Mouse (Mus musculus) kidney, postnatal 0 days (tissue): ENCODE results near the gene Olfr463. TPM values are rescaled to one million over a fixed set of nuclear protein-coding genes. Genes with fewer than 3 reads are reported as not detected.

Experiments used
- ATAC-seq: fragments of 200-750 bp; cut with Nextera tagmentation; replicated peaks from 2 replicates; pipeline ENCODE4 v1.8.0; 2017; ENCODE audit warnings: low read depth, moderate number of reproducible peaks, moderate TSS enrichment, moderate library complexity; ENCODE audit not compliant: low FRiP score
- DNase-seq: peaks from one replicate; pipeline ENCODE4 v3.0.0-alpha.2; 2016; ENCODE audit warnings: low spot score
- H3K27ac ChIP-seq: fragments of 300-500 bp; sonication (generic); 2 replicates; pipeline ENCODE4 v1.5.1; 2014; ENCODE audit warnings: mild to moderate bottlenecking
- H3K27me3 ChIP-seq: fragments of 300-500 bp; sonication (generic); 2 replicates; pipeline ENCODE4 v1.6.1; 2014; ENCODE audit warnings: low read length, mixed read lengths; ENCODE audit not compliant: insufficient read depth
- H3K36me3 ChIP-seq: fragments of 300-500 bp; sonication (generic); 2 replicates; pipeline ENCODE4 v1.6.1; 2014; ENCODE audit warnings: low read length, mixed read lengths; ENCODE audit not compliant: insufficient read depth
- H3K4me1 ChIP-seq: fragments of 300-500 bp; sonication (generic); replicated peaks from 2 replicates; pipeline ENCODE4 v1.6.1; 2014; ENCODE audit warnings: antibody characterized with exemption, low read length, mixed read lengths; ENCODE audit not compliant: insufficient read depth
- H3K4me2 ChIP-seq: fragments of 300-500 bp; sonication (generic); 2 replicates; pipeline ENCODE4 v1.6.1; 2014; ENCODE audit warnings: mild to moderate bottlenecking, low read length, moderate library complexity, mixed read lengths
- H3K4me3 ChIP-seq: fragments of 300-500 bp; sonication (generic); replicated peaks from 2 replicates; pipeline ENCODE4 v1.5.1; 2014; ENCODE audit warnings: low read depth, low read length
- H3K9ac ChIP-seq: fragments of 300-500 bp; sonication (generic); 2 replicates; pipeline ENCODE4 v1.6.1; 2014; ENCODE audit warnings: low read depth, low read length
- H3K9me3 ChIP-seq: fragments of 300-500 bp; sonication (generic); replicated peaks from 2 replicates; pipeline ENCODE4 v1.6.1; 2016; ENCODE audit warnings: low read length, inconsistent platforms, mixed read lengths
- CTCF ChIP-seq: IDR thresholded peaks from 2 replicates; pipeline ENCODE4 v1.5.1; 2016; ENCODE audit warnings: antibody characterized with exemption, low read depth, mild to moderate bottlenecking, moderate library complexity
- WGBS: fragments of 180-500 bp; shearing (Covaris S2); extraction: QIAGEN DNeasy Blood & Tissue Kit; methylation state at CpG from one replicate; pipeline ENCODE4 v1.1.7; 2014; 5-methylcytosine and 5-hydroxymethylcytosine counted together
- polyA plus RNA-seq: library from polyadenylated mRNA; unstranded; fragments of >200 nt; fragmentation: Nextera tagmentation; extraction: Ambion mirVana; gene quantifications from 2 replicates; pipeline ENCODE4 v1.2.1, GENCODE M21; 2015

The Olfr463 gene
- polyA plus RNA-seq, 1 experiment from 2014 or later = not detected

- no peak overlapping the region for H3K27ac ChIP-seq
- H3K9me3 ChIP-seq = no peaks in the 10 kb centered on the region
- DNase-seq (no peak), ATAC-seq (no peak)
- no peak overlapping the region for H3K4me2 ChIP-seq
- H3K4me1 ChIP-seq = no peaks in the 10 kb centered on the region
- 72% methylated on average over 3 of the region's 3 CpGs for WGBS
- H3K27me3 ChIP-seq = no peaks in the 10 kb centered on the region
- no peak for TF ChIP-seq CTCF
- H3K9ac ChIP-seq = no peak overlapping the region
- H3K36me3 ChIP-seq = no peaks in the 10 kb centered on the region
- no peak overlapping the region for H3K4me3 ChIP-seq
Observed at GRCm38 (mm10) chr11:87904331-87904730, 7.1 kb upstream of the Olfr463 start.

GRCm38 (mm10) chr11:87892168-87892567, 5.0 kb downstream of the Olfr463 start, which contains the start of gene Olfr462:
Gene Olfr462, minus strand, starts transcription at chr11:87892268.
- Histone ChIP-seq H3K27ac (no peak within 1 kb of the TSS), H3K4me2 (no peak within 1 kb of the TSS), H3K4me1 (no peaks in the 10 kb centered on the region), H3K36me3 (no peaks in the 10 kb centered on the region), H3K27me3 (no peaks in the 10 kb centered on the region), H3K9ac (no peak within 1 kb of the TSS), H3K9me3 (no peaks in the 10 kb centered on the region), H3K4me3 (no peak within 1 kb of the TSS)
- no peak for TF ChIP-seq CTCF
- WGBS = 90% methylated on average over 6 of the region's 6 CpGs
- ATAC-seq (no peak), DNase-seq (no peak)

GRCm38 (mm10) chr11:87884856-87885255, 12.3 kb downstream of the Olfr463 start:
- Histone ChIP-seq H3K36me3 (no peaks in the 10 kb centered on the region), H3K4me3 (no peak overlapping the region), H3K4me1 (no peaks in the 10 kb centered on the region), H3K4me2 (no peak overlapping the region), H3K27me3 (no peaks in the 10 kb centered on the region), H3K9ac (no peak overlapping the region), H3K27ac (no peak overlapping the region), H3K9me3 (no peaks in the 10 kb centered on the region)
- WGBS = 76% methylated on average over 5 of the region's 5 CpGs
- no peak for DNase-seq
- no peak for TF ChIP-seq CTCF
- ATAC-seq = no peak

GRCm38 (mm10) chr11:87883493-87883892, 13.7 kb downstream of the Olfr463 start:
- H3K4me3 ChIP-seq = no peak overlapping the region
- peak; percentile 69 for TF ChIP-seq CTCF

GRCm38 (mm10) chr11:87881714-87882113, 15.5 kb downstream of the Olfr463 start:
- no peak overlapping the region for H3K4me3 ChIP-seq
- no peak for ATAC-seq
- WGBS = 62% methylated on average over 4 of the region's 4 CpGs
- no peak for DNase-seq
- H3K4me2 ChIP-seq = no peak overlapping the region
- H3K4me1 ChIP-seq = no peaks in the 10 kb centered on the region
- TF ChIP-seq CTCF = no peak
- no peaks in the 10 kb centered on the region for H3K9me3 ChIP-seq
- no peak overlapping the region for H3K27ac ChIP-seq
- H3K27me3 ChIP-seq = no peaks in the 10 kb centered on the region
- no peaks in the 10 kb centered on the region for H3K36me3 ChIP-seq
- no peak overlapping the region for H3K9ac ChIP-seq

More at GRCm38 (mm10) chr11:87883493-87883892, 13.7 kb downstream of the Olfr463 start:
- H3K36me3 ChIP-seq = no peaks in the 10 kb centered on the region
- H3K27me3 ChIP-seq = no peaks in the 10 kb centered on the region
- 46% methylated on average over 5 of the region's 5 CpGs for WGBS
- DNase-seq (peak; percentile 46), ATAC-seq (no peak)
- no peaks in the 10 kb centered on the region for H3K9me3 ChIP-seq
- H3K27ac ChIP-seq = no peak overlapping the region
- no peak overlapping the region for H3K9ac ChIP-seq
- no peaks in the 10 kb centered on the region for H3K4me1 ChIP-seq
- H3K4me2 ChIP-seq = no peak overlapping the region

- WGBS = 32% methylated on average over 9 of the region's 9 CpGs
- DNase-seq (no peak), ATAC-seq (no peak)
- no peak overlapping the region for H3K4me2 ChIP-seq
- no peak for TF ChIP-seq CTCF
- H3K4me1 ChIP-seq = no peaks in the 10 kb centered on the region
- no peaks in the 10 kb centered on the region for H3K27me3 ChIP-seq
- no peak overlapping the region for H3K4me3 ChIP-seq
- peak overlapping the region; percentile 40; the same call in 1 of the 2 replicates for H3K27ac ChIP-seq
- no peak overlapping the region for H3K9ac ChIP-seq
- H3K9me3 ChIP-seq = no peaks in the 10 kb centered on the region
- no peaks in the 10 kb centered on the region for H3K36me3 ChIP-seq
Observed at GRCm38 (mm10) chr11:87879826-87880225, 17.4 kb downstream of the Olfr463 start.

- WGBS = 84% methylated on average over 6 of the region's 6 CpGs
- DNase-seq (no peak), ATAC-seq (no peak)
- no peaks in the 10 kb centered on the region for H3K27me3 ChIP-seq
- H3K4me1 ChIP-seq = no peaks in the 10 kb centered on the region
- no peak within 1 kb of the TSS for H3K27ac ChIP-seq
- H3K4me3 ChIP-seq = no peak within 1 kb of the TSS
- no peaks in the 10 kb centered on the region for H3K36me3 ChIP-seq
- TF ChIP-seq CTCF = no peak
- no peak within 1 kb of the TSS for H3K9ac ChIP-seq
- H3K9me3 ChIP-seq = no peaks in the 10 kb centered on the region
- H3K4me2 ChIP-seq = no peak within 1 kb of the TSS
Observed at GRCm38 (mm10) chr11:87875436-87875835, 21.8 kb downstream of the Olfr463 start, which contains the start of gene Epx. Gene Epx, minus strand, starts transcription at chr11:87875536.
